Mouse (Mus musculus): ENCODE measurements around the gene Dock9. TPM values are rescaled to one million over a fixed set of nuclear protein-coding genes. Genes with fewer than 3 reads are reported as not detected.

Dock9 gene
- total and polyA plus RNA-seq, 3 experiments = 19.8 to 25.7 (median 24.0) TPM

GRCm38 (mm10) chr14:121500577-121500976, 297.1 kb downstream of the Dock9 start:
- intact Hi-C loops (cut with DNase I) = no loop called here

GRCm38 (mm10) chr14:121499769-121500168, 297.9 kb downstream of the Dock9 start:
- intact Hi-C loops (cut with DNase I) = no loop called here
- Histone ChIP-seq H3K4me1 (ENCODE audit: control insufficient read depth, insufficient read depth, low read length) (no peaks in the 10 kb centered on the region), H3K36me3 (ENCODE audit: control insufficient read depth, insufficient read depth, low read length) (no peaks in the 10 kb centered on the region), H3K27ac (no peak overlapping the region), H3K9ac (ENCODE audit: low read depth, low read length) (no peak overlapping the region), H3K4me3 (no peak overlapping the region), H3K27me3 (ENCODE audit: control insufficient read depth, insufficient read depth, low read length) (peaks cover 5% of the 10 kb centered on the region), H3K79me2 (replicated peaks; ENCODE audit: control insufficient read depth, insufficient read depth, low read length) (no peaks in the 10 kb centered on the region)
- WGBS = 25% methylated on average over 1 of the region's 1 CpGs
- DNase-seq = no peak
- TF ChIP-seq POLR2A (IDR thresholded peaks at IDR 0.05; ENCODE audit: insufficient read depth, low read depth, low read length) (no peak), CTCF (IDR thresholded peaks at IDR 0.05) (no peak), EP300 (IDR thresholded peaks at IDR 0.05; ENCODE audit: insufficient read depth, low read depth, low read length) (no peak)

More at GRCm38 (mm10) chr14:121500577-121500976, 297.1 kb downstream of the Dock9 start:
- Histone ChIP-seq H3K36me3 (ENCODE audit: control insufficient read depth, insufficient read depth, low read length) (no peaks in the 10 kb centered on the region), H3K9ac (ENCODE audit: low read depth, low read length) (no peak overlapping the region), H3K79me2 (replicated peaks; ENCODE audit: control insufficient read depth, insufficient read depth, low read length) (no peaks in the 10 kb centered on the region), H3K4me1 (ENCODE audit: control insufficient read depth, insufficient read depth, low read length) (no peaks in the 10 kb centered on the region), H3K27ac (no peak overlapping the region), H3K4me3 (no peak overlapping the region), H3K27me3 (ENCODE audit: control insufficient read depth, insufficient read depth, low read length) (peaks cover 11% of the 10 kb centered on the region)
- TF ChIP-seq CTCF (IDR thresholded peaks at IDR 0.05) (no peak), EP300 (IDR thresholded peaks at IDR 0.05; ENCODE audit: insufficient read depth, low read depth, low read length) (no peak), POLR2A (IDR thresholded peaks at IDR 0.05; ENCODE audit: insufficient read depth, low read depth, low read length) (no peak)
- WGBS = 54% methylated on average over 2 of the region's 2 CpGs
- no peak for DNase-seq

GRCm38 (mm10) chr14:121497800-121498199, 299.8 kb downstream of the Dock9 start:
- Histone ChIP-seq H3K27me3 (ENCODE audit: control insufficient read depth, insufficient read depth, low read length) (no peaks in the 10 kb centered on the region), H3K4me3 (no peak overlapping the region), H3K4me1 (ENCODE audit: control insufficient read depth, insufficient read depth, low read length) (no peaks in the 10 kb centered on the region), H3K36me3 (ENCODE audit: control insufficient read depth, insufficient read depth, low read length) (no peaks in the 10 kb centered on the region), H3K79me2 (replicated peaks; ENCODE audit: control insufficient read depth, insufficient read depth, low read length) (no peaks in the 10 kb centered on the region), H3K9ac (ENCODE audit: low read depth, low read length) (no peak overlapping the region), H3K27ac (no peak overlapping the region)
- intact Hi-C loops (cut with DNase I) = no loop called here
- DNase-seq = no peak
- 84% methylated on average over 1 of the region's 1 CpGs for WGBS
- TF ChIP-seq CTCF (IDR thresholded peaks at IDR 0.05) = no peak
- TF ChIP-seq EP300 (IDR thresholded peaks at IDR 0.05; ENCODE audit: insufficient read depth, low read depth, low read length) = no peak
- no peak for TF ChIP-seq POLR2A (IDR thresholded peaks at IDR 0.05; ENCODE audit: insufficient read depth, low read depth, low read length)

- 74% methylated on average over 4 of the region's 4 CpGs for WGBS
- no peak for TF ChIP-seq CTCF (IDR thresholded peaks at IDR 0.05)
- TF ChIP-seq POLR2A (IDR thresholded peaks at IDR 0.05; ENCODE audit: insufficient read depth, low read depth, low read length) = no peak
- no peak for TF ChIP-seq EP300 (IDR thresholded peaks at IDR 0.05; ENCODE audit: insufficient read depth, low read depth, low read length)
- intact Hi-C loops (cut with DNase I) = no loop called here
Observed at GRCm38 (mm10) chr14:121495741-121496140, 301.9 kb downstream of the Dock9 start.

DNA sequence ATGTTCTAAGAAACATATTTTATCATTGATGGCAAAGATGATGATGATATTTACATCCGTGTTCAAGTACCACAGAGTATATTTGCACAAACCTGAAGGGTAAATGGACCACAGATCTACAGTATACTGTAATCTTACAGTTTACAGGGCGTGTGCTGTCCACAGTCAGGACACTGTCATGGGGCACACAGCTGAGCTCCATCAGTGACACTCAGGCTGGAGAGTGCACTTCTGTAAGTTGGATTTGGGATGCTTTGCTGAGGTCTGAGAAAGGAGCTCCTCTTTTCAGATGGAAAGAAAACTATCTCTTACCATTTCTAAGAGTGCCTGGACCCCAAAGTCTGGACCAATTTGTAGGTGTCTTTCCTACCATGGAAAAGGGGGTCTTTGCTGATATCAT, 302.5 kb downstream of the Dock9 start:
- H3K36me3 ChIP-seq (ENCODE audit: control insufficient read depth, insufficient read depth, low read length) = no peaks in the 10 kb centered on the region
- WGBS = 82% methylated on average over 2 of the region's 2 CpGs
- no peak overlapping the region for H3K4me3 ChIP-seq
- no peaks in the 10 kb centered on the region for H3K79me2 ChIP-seq (replicated peaks; ENCODE audit: control insufficient read depth, insufficient read depth, low read length)
- no peak for DNase-seq
- intact Hi-C loops (cut with DNase I) = no loop called here
- no peak overlapping the region for H3K27ac ChIP-seq
- no peak overlapping the region for H3K9ac ChIP-seq (ENCODE audit: low read depth, low read length)
- no peaks in the 10 kb centered on the region; the same call in 1 of the 2 replicates for H3K27me3 ChIP-seq (ENCODE audit: control insufficient read depth, insufficient read depth, low read length)
- no peaks in the 10 kb centered on the region; the same call in 1 of the 2 replicates for H3K4me1 ChIP-seq (ENCODE audit: control insufficient read depth, insufficient read depth, low read length)
- TF ChIP-seq CTCF (IDR thresholded peaks at IDR 0.05) = no peak
- no peak for TF ChIP-seq POLR2A (IDR thresholded peaks at IDR 0.05; ENCODE audit: insufficient read depth, low read depth, low read length)
- TF ChIP-seq EP300 (IDR thresholded peaks at IDR 0.05; ENCODE audit: insufficient read depth, low read depth, low read length) = no peak

More at GRCm38 (mm10) chr14:121495741-121496140, 301.9 kb downstream of the Dock9 start:
- no peak for DNase-seq
- Histone ChIP-seq H3K4me3 (no peak overlapping the region), H3K9ac (ENCODE audit: low read depth, low read length) (no peak overlapping the region), H3K27ac (no peak overlapping the region), H3K79me2 (replicated peaks; ENCODE audit: control insufficient read depth, insufficient read depth, low read length) (no peaks in the 10 kb centered on the region), H3K36me3 (ENCODE audit: control insufficient read depth, insufficient read depth, low read length) (no peaks in the 10 kb centered on the region), H3K27me3 (ENCODE audit: control insufficient read depth, insufficient read depth, low read length) (no peaks in the 10 kb centered on the region; the same call in 1 of the 2 replicates), H3K4me1 (ENCODE audit: control insufficient read depth, insufficient read depth, low read length) (no peaks in the 10 kb centered on the region; the same call in 1 of the 2 replicates)

- Histone ChIP-seq H3K79me2 (replicated peaks; ENCODE audit: control insufficient read depth, insufficient read depth, low read length) (no peaks in the 10 kb centered on the region), H3K36me3 (ENCODE audit: control insufficient read depth, insufficient read depth, low read length) (no peaks in the 10 kb centered on the region), H3K27ac (no peak overlapping the region), H3K9ac (ENCODE audit: low read depth, low read length) (no peak overlapping the region), H3K4me3 (no peak overlapping the region), H3K4me1 (ENCODE audit: control insufficient read depth, insufficient read depth, low read length) (no peaks in the 10 kb centered on the region; the same call in 1 of the 2 replicates), H3K27me3 (ENCODE audit: control insufficient read depth, insufficient read depth, low read length) (no peaks in the 10 kb centered on the region; the same call in 1 of the 2 replicates)
- intact Hi-C loops (cut with DNase I) = no loop called here
- DNase-seq = no peak
- 37% methylated on average over 2 of the region's 2 CpGs for WGBS
- TF ChIP-seq CTCF (IDR thresholded peaks at IDR 0.05) = no peak
- no peak for TF ChIP-seq POLR2A (IDR thresholded peaks at IDR 0.05; ENCODE audit: insufficient read depth, low read depth, low read length)
- no peak for TF ChIP-seq EP300 (IDR thresholded peaks at IDR 0.05; ENCODE audit: insufficient read depth, low read depth, low read length)
Observed at GRCm38 (mm10) chr14:121494238-121494637, 303.4 kb downstream of the Dock9 start.
